In the genomic region with DNA sequence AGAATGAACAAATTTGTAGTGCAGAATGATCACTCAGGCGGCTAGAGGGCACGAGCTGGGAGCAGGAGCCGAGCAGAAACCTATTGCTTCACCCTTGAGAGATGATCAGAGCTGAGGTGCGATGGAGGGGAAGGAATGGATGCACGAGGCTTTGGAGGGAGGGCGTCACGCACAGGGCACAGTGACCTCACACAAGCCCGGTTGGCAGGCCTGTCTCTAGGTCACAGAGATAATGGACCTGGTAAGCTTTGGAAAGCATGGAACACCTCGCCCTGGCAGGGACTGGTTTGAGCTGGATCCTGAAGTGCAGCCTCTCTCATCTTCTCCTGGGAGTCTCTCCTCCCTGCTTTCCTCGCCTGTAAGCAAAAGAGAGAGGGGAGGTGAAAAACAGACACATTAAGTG, we compare ENCODE assay signal across 8 mouse cellular contexts.
A peak's percentile ranks its signal among the peaks of the same experiment; 100 is the strongest.
DNase-seq lines count a peak whose midpoint lies in the region; ATAC-seq and TF ChIP-seq lines count a peak whose summit lies in the region.

No protein-coding gene starts in this region.

- 69% methylated on average over 10 of the region's 10 CpGs for whole genome bisulfite sequencing in limb, embryonic 11.5 days
- WGBS in lung, adult 2 months: 65% methylated on average over 10 of the region's 10 CpGs

- H3K9ac ChIP-seq in limb, embryonic 11.5 days (ENCODE audit: low read length): no peak overlapping the region

- no peak overlapping the region for H3K4me2 ChIP-seq in limb, embryonic 11.5 days (ENCODE audit: low read depth, severe bottlenecking)

- H3K9me3 ChIP-seq in limb, embryonic 11.5 days (ENCODE audit: control insufficient read depth, low read length): no peaks in the 10 kb centered on the region

- 0 out of 2 replicates have a peak overlapping the region, but pooled peaks have one; percentile 5 for H3K27ac ChIP-seq in limb, embryonic 11.5 days (replicated peaks; ENCODE audit: low read depth, low read length)

- no peak for TF ChIP-seq POLR2A in lung, adult 2 months (IDR thresholded peaks at IDR 0.05; ENCODE audit: borderline replicate concordance, extremely low read depth, low read depth, low read length)

- no peaks in the 10 kb centered on the region for H3K27me3 ChIP-seq in limb, embryonic 11.5 days (ENCODE audit: control insufficient read depth, insufficient read depth, low read length)

- no peaks in the 10 kb centered on the region for H3K36me3 ChIP-seq in limb, embryonic 11.5 days (ENCODE audit: control insufficient read depth, insufficient read depth, low read length)

- peak; percentile 77 for DNase-seq in ovary, adult 18-20 months (ENCODE audit: low spot score)
- DNase-seq in ovary, postnatal 14 days (ENCODE audit: low spot score): no peak
- DNase-seq in heart, postnatal 10 days: peak; percentile 61 to 66
- no peak for DNase-seq in limb, embryonic 11.5 days (ENCODE audit: low spot score)
- DNase-seq in urinary bladder, adult 2 months (ENCODE audit: low spot score): no peak
- no peak for DNase-seq in lung, adult 2 months
- no peak for DNase-seq in embryo, embryonic 9.5 days (ENCODE audit: extremely low spot score)

- intact Hi-C loops in heart, postnatal 10 days (cut with DNase I): no loop called here

- no peak overlapping the region for H3K4me3 ChIP-seq in limb, embryonic 11.5 days (ENCODE audit: low read depth, low read length)
- no peak overlapping the region for H3K4me3 ChIP-seq in lung, adult 2 months (replicated peaks; ENCODE audit: extremely low read depth, low read depth, low read length)

- ATAC-seq in limb, embryonic 11.5 days (ENCODE audit: insufficient number of reproducible peaks, low FRiP score, low TSS enrichment, low read depth): no peak
- ATAC-seq in frontal cortex, adult (ENCODE audit: low TSS enrichment): no peak

- no peak for TF ChIP-seq CTCF in lung, adult 2 months (IDR thresholded peaks at IDR 0.05; ENCODE audit: insufficient read depth, low read length)

- H3K4me1 ChIP-seq in limb, embryonic 11.5 days (ENCODE audit: control insufficient read depth, insufficient read depth, low read length): peaks cover 9% of the 10 kb centered on the region
- peaks cover 2% of the 10 kb centered on the region; the same call in 1 of the 2 replicates for H3K4me1 ChIP-seq in lung, adult 2 months (ENCODE audit: control insufficient read depth, insufficient read depth, low read length)

Comparison
In these comparisons a context has a peak if more than half of its experiments do, and no peak if none do; other contexts are left out.
1. DNase-seq: peak in ovary, adult 18-20 months (single experiment) and heart, postnatal 10 days (2 of 2); none in ovary, postnatal 14 days (single experiment), limb, embryonic 11.5 days (single experiment), urinary bladder, adult 2 months (single experiment), lung, adult 2 months (single experiment) and embryo, embryonic 9.5 days (single experiment).